Mouse (Mus musculus): ENCODE measurements around the gene Znhit3. TPM values are rescaled to one million over a fixed set of nuclear protein-coding genes. Genes with fewer than 3 reads are reported as not detected.
A peak's percentile ranks its signal among the peaks of the same experiment; 100 is the strongest.

Gene Znhit3
- polyA plus RNA-seq, 1 experiment from 2014 or later = 63.8 TPM

DNA sequence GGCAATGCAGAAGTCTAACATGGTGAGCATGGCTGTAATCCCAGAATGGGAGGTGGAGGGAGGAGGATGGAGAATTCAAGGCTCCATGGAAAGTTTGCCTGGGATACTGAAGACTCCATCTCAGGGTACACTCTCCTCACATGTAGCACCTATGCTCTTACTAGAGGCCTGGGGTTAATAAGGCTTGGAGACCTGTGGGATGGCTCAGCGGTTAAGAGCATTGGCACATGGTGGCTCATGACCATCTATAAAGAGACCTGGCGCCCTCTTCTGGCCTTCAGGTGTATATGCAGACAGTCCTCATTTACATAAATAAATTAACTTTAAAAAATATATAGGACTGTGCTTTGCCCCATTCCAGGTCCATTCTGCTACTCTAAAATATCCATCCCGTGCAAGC is 3.1 kb upstream of the Znhit3 start:
- H3K27me3 ChIP-seq = 0 out of 2 replicates have a peak, but pooled peaks cover 2% of the 10 kb centered on the region
- H3K4me3 ChIP-seq = no peak overlapping the region
- H3K4me2 ChIP-seq (replicated peaks) = no peak overlapping the region
- no peak overlapping the region for H3K27ac ChIP-seq
- H3K4me1 ChIP-seq = peaks cover 6% of the 10 kb centered on the region; the same call in 1 of the 2 replicates
- no peak overlapping the region for H3K9ac ChIP-seq
- WGBS = 36% methylated on average over 3 of the region's 3 CpGs
- no peaks in the 10 kb centered on the region for H3K36me3 ChIP-seq
- no peak for ATAC-seq (ENCODE audit: insufficient number of reproducible peaks, insufficient read depth, low FRiP score, low TSS enrichment)
- no peaks in the 10 kb centered on the region for H3K9me3 ChIP-seq

GRCm38 (mm10) chr11:84918425-84918824 is 2.3 kb upstream of the Znhit3 start:
- 0 out of 2 replicates have a peak overlapping the region, but pooled peaks have one; percentile 7 for H3K4me3 ChIP-seq
- 5% methylated on average over 16 of the region's 16 CpGs for WGBS
- peaks cover 4% of the 10 kb centered on the region; the same call in 1 of the 2 replicates for H3K36me3 ChIP-seq
- peak overlapping the region; percentile 34 for H3K4me2 ChIP-seq (replicated peaks)
- H3K9ac ChIP-seq = no peak overlapping the region
- peaks cover 6% of the 10 kb centered on the region; the same call in 1 of the 2 replicates for H3K4me1 ChIP-seq
- no peak for ATAC-seq (ENCODE audit: insufficient number of reproducible peaks, insufficient read depth, low FRiP score, low TSS enrichment)
- no peaks in the 10 kb centered on the region for H3K27me3 ChIP-seq
- H3K9me3 ChIP-seq = no peaks in the 10 kb centered on the region
- H3K27ac ChIP-seq = no peak overlapping the region

GRCm38 (mm10) chr11:84916703-84917300 is 636 bp upstream of the Znhit3 start:
- Histone ChIP-seq H3K9ac (peak overlapping the region; percentile 81; the same call in 1 of the 2 replicates), H3K27ac (no peak overlapping the region), H3K36me3 (peaks cover 17% of the 10 kb centered on the region), H3K4me1 (peaks cover 6% of the 10 kb centered on the region; the same call in 1 of the 2 replicates), H3K9me3 (no peaks in the 10 kb centered on the region), H3K4me2 (replicated peaks) (peak overlapping the region; percentile 73), H3K27me3 (no peaks in the 10 kb centered on the region), H3K4me3 (peak overlapping the region; percentile 97)
- ATAC-seq (ENCODE audit: insufficient number of reproducible peaks, insufficient read depth, low FRiP score, low TSS enrichment) = no peak
- WGBS = 58% methylated on average over 7 of the region's 7 CpGs

GRCm38 (mm10) chr11:84914673-84915072 is 1.5 kb downstream of the Znhit3 start:
- 82% methylated on average over 5 of the region's 5 CpGs for WGBS
- Histone ChIP-seq H3K4me2 (replicated peaks) (0 out of 2 replicates have a peak overlapping the region, but pooled peaks have one; percentile 2), H3K27me3 (no peaks in the 10 kb centered on the region), H3K9ac (no peak overlapping the region), H3K36me3 (peaks cover 36% of the 10 kb centered on the region), H3K27ac (no peak overlapping the region), H3K4me1 (peaks cover 6% of the 10 kb centered on the region; the same call in 1 of the 2 replicates), H3K4me3 (no peak overlapping the region; the same call in 1 of the 2 replicates), H3K9me3 (no peaks in the 10 kb centered on the region)
- ATAC-seq (ENCODE audit: insufficient number of reproducible peaks, insufficient read depth, low FRiP score, low TSS enrichment) = no peak

DNA sequence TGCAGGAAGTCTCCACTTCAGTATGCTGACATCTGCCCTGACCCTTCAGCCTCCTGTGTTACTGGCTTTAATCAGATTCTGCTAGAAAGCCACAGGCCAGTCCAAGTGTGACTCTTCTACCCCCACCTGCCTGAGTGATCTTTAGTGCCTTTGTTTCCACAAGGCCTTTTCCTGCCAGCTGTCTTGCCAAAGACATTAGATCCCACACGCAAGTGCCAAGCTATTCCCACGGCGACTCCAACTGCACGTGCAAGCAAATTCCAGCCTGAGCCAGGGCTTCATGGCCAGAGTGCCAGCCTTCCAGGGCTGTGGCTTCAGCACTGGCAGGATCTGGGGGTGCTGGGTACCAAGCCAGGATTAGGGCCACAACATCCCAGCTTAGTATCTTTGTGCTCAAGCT is 5.8 kb downstream of the Znhit3 start:
- H3K36me3 ChIP-seq = peaks cover 74% of the 10 kb centered on the region
- peaks cover 3% of the 10 kb centered on the region; the same call in 1 of the 2 replicates for H3K4me1 ChIP-seq
- no peak overlapping the region for H3K4me3 ChIP-seq
- no peaks in the 10 kb centered on the region for H3K9me3 ChIP-seq
- H3K27me3 ChIP-seq = no peaks in the 10 kb centered on the region
- no peak overlapping the region for H3K27ac ChIP-seq
- WGBS = 76% methylated on average over 4 of the region's 4 CpGs
- H3K9ac ChIP-seq = no peak overlapping the region
- H3K4me2 ChIP-seq (replicated peaks) = no peak overlapping the region
- no peak for ATAC-seq (ENCODE audit: insufficient number of reproducible peaks, insufficient read depth, low FRiP score, low TSS enrichment)

DNA sequence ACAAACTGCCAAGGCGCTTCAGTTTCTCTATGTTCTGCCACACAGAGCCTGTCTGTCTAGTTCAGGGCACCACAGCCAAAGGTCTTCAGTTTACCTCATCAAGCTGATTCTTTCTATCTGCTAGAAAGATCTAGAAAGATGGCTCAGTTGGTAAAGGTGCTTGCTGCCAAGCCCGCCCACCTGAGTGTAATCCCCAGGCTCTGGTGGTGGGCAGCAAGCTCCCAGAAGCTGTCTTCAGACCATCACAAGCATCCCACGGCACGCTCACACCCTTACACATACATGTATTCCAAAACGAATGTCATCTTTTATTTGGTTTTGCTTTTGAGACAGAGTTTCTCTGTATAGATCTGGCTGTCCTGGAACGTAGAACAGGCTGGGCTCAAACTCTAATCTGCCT is 7.7 kb downstream of the Znhit3 start:
- Histone ChIP-seq H3K9ac (no peak overlapping the region), H3K4me3 (no peak overlapping the region), H3K4me1 (no peaks in the 10 kb centered on the region), H3K4me2 (replicated peaks) (no peak overlapping the region), H3K36me3 (peaks cover 87% of the 10 kb centered on the region), H3K9me3 (no peaks in the 10 kb centered on the region), H3K27ac (no peak overlapping the region), H3K27me3 (no peaks in the 10 kb centered on the region)
- 91% methylated on average over 6 of the region's 6 CpGs for whole genome bisulfite sequencing
- no peak for ATAC-seq (ENCODE audit: insufficient number of reproducible peaks, insufficient read depth, low FRiP score, low TSS enrichment)

DNA sequence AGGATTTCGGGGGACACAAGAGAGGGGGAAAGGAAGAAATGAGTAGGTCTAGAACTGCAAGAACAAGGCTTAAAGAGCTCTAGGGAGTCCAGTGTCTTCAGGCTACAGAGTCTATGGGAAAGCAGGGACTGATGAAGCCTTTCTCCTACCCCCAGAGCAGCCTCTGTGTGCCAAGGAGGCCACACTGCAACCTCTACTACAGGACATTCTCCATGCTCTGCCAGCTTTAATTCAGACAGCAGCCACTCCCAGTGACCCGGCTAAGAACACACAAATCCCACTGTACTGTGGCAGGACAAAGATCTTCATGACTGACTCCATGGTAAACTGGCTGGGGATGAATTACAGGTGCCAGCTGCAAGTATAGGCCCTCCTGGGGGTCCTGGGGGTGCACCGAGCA is 9.1 kb downstream of the Znhit3 start:
- Histone ChIP-seq H3K4me3 (no peak overlapping the region), H3K27ac (no peak overlapping the region), H3K4me2 (replicated peaks) (no peak overlapping the region), H3K27me3 (no peaks in the 10 kb centered on the region), H3K4me1 (no peaks in the 10 kb centered on the region), H3K9ac (no peak overlapping the region), H3K36me3 (peaks cover 90% of the 10 kb centered on the region), H3K9me3 (no peaks in the 10 kb centered on the region)
- ATAC-seq (ENCODE audit: insufficient number of reproducible peaks, insufficient read depth, low FRiP score, low TSS enrichment) = no peak
- 81% methylated on average over 3 of the region's 3 CpGs for WGBS

DNA sequence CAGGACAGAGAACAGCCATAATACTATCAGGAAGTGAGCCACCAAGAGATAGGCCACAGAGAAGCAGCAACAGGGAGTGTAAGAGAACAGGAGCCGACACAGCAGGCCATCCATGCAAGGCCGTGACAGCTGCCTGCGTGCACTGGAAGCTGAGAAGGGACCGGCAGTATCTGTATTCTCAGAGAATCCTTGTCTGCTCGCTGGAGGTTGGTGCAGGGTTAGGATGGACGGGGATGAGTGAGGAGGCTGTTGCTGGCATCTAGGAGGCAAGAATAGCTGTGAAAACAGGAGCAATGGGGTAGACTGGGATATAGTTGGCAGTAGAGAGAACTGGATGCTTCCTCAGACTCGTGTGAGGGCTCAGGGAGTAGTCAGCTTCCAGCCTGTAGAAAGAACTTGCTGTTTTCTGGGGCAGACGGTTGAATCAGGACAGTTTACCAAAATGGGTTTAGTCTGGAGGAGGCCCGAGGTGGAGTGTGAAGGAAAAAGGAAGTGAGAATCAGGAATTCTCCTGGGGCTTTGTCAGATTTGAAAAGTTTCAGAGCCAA is 11.5 kb downstream of the Znhit3 start:
- ATAC-seq (ENCODE audit: insufficient number of reproducible peaks, insufficient read depth, low FRiP score, low TSS enrichment) = no peak
- H3K27me3 ChIP-seq = no peaks in the 10 kb centered on the region
- no peak overlapping the region for H3K4me3 ChIP-seq
- H3K9me3 ChIP-seq = no peaks in the 10 kb centered on the region
- no peak overlapping the region for H3K4me2 ChIP-seq (replicated peaks)
- peaks cover 93% of the 10 kb centered on the region for H3K36me3 ChIP-seq
- H3K4me1 ChIP-seq = no peaks in the 10 kb centered on the region
- no peak overlapping the region for H3K27ac ChIP-seq
- WGBS = 87% methylated on average over 9 of the region's 9 CpGs
- 0 out of 2 replicates have a peak overlapping the region, but pooled peaks have one; percentile 15 for H3K9ac ChIP-seq

GRCm38 (mm10) chr11:84893113-84893512 is 23.1 kb downstream of the Znhit3 start:
- Histone ChIP-seq H3K36me3 (peaks cover 70% of the 10 kb centered on the region), H3K9me3 (no peaks in the 10 kb centered on the region), H3K4me1 (no peaks in the 10 kb centered on the region), H3K27me3 (no peaks in the 10 kb centered on the region), H3K4me3 (no peak overlapping the region), H3K4me2 (replicated peaks) (no peak overlapping the region), H3K9ac (no peak overlapping the region), H3K27ac (no peak overlapping the region)
- no peak for ATAC-seq (ENCODE audit: insufficient number of reproducible peaks, insufficient read depth, low FRiP score, low TSS enrichment)
- WGBS = 88% methylated on average over 15 of the region's 15 CpGs

- H3K9me3 ChIP-seq = no peaks in the 10 kb centered on the region
- H3K36me3 ChIP-seq = peaks cover 62% of the 10 kb centered on the region
- H3K4me3 ChIP-seq = no peak overlapping the region
- no peak overlapping the region for H3K4me2 ChIP-seq (replicated peaks)
- H3K4me1 ChIP-seq = no peaks in the 10 kb centered on the region
- H3K9ac ChIP-seq = no peak overlapping the region
- no peak overlapping the region for H3K27ac ChIP-seq
- no peak for ATAC-seq (ENCODE audit: insufficient number of reproducible peaks, insufficient read depth, low FRiP score, low TSS enrichment)
- no peaks in the 10 kb centered on the region for H3K27me3 ChIP-seq
- 94% methylated on average over 7 of the region's 7 CpGs for WGBS
Measured at GRCm38 (mm10) chr11:84891705-84892104, 24.5 kb downstream of the Znhit3 start.

GRCm38 (mm10) chr11:84889492-84889891 is 26.7 kb downstream of the Znhit3 start:
- WGBS = 89% methylated on average over 2 of the region's 2 CpGs
- Histone ChIP-seq H3K27me3 (no peaks in the 10 kb centered on the region), H3K9me3 (no peaks in the 10 kb centered on the region), H3K27ac (no peak overlapping the region), H3K4me1 (no peaks in the 10 kb centered on the region), H3K36me3 (peaks cover 57% of the 10 kb centered on the region), H3K4me2 (replicated peaks) (no peak overlapping the region), H3K4me3 (no peak overlapping the region), H3K9ac (no peak overlapping the region)
- ATAC-seq (ENCODE audit: insufficient number of reproducible peaks, insufficient read depth, low FRiP score, low TSS enrichment) = no peak

GRCm38 (mm10) chr11:84888025-84888424 is 28.1 kb downstream of the Znhit3 start:
- WGBS = 95% methylated on average over 8 of the region's 8 CpGs
- Histone ChIP-seq H3K9me3 (no peaks in the 10 kb centered on the region), H3K36me3 (peaks cover 55% of the 10 kb centered on the region), H3K4me1 (no peaks in the 10 kb centered on the region), H3K27me3 (no peaks in the 10 kb centered on the region), H3K4me2 (replicated peaks) (no peak overlapping the region), H3K9ac (no peak overlapping the region), H3K27ac (no peak overlapping the region), H3K4me3 (no peak overlapping the region)
- no peak for ATAC-seq (ENCODE audit: insufficient number of reproducible peaks, insufficient read depth, low FRiP score, low TSS enrichment)
